Mouse (Mus musculus): ENCODE measurements at regions not wholly inside any gene's neighbourhood (a gene's known extent, or its start where the extent isn't known, plus 50 kb on each side); places are given as distances from the start of the nearest gene placed in this dataset.

GRCm38 (mm10) chr13:84391554-84391953 is 169.5 kb downstream of the Tmem161b start:
- ATAC-seq (replicated peaks; ENCODE audit: insufficient number of reproducible peaks, low FRiP score, low TSS enrichment, poor library complexity, severe bottlenecking): no peak

DNA sequence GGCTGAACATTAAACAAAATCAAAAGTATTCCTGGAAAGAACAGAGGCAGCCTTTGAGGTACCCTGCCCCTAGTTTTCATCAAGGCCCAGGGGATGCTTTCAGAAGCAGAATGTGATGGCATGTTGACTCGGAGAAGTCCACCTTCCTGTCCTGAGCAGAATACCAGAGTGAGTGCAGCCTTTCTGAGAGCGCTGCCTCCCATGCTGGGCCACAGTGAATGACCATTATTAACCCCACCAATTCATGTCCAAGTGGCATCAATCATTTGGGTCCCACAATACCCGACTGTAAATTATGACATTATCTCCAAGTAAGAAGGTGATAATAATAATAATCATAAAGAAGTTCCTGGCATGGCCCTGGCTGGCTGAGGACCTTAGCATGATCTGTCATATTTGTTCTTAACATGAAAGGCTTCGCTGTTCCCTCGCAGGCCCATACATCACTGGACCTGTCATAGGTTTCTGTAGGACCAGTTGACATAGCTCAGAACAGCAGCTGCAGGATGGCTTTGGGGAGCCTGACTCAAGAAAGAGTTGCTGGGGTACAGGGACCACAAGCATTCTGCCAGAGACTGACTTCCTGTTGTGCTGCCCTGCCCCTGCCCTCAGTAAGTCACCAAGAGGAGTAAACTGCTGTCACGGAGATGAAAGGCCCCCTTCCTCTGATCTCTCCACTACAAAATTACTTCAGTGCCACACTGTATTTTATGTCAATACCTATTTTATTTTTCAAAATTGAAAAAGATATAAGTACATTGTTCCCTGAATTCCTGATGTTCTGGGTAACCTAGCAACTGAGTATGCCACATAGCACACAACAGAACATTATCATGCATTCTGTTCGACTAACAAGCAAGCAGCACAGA is 176.6 kb downstream of the Tmem161b start:
- ATAC-seq (replicated peaks; ENCODE audit: insufficient number of reproducible peaks, low FRiP score, low TSS enrichment, poor library complexity, severe bottlenecking): no peak

DNA sequence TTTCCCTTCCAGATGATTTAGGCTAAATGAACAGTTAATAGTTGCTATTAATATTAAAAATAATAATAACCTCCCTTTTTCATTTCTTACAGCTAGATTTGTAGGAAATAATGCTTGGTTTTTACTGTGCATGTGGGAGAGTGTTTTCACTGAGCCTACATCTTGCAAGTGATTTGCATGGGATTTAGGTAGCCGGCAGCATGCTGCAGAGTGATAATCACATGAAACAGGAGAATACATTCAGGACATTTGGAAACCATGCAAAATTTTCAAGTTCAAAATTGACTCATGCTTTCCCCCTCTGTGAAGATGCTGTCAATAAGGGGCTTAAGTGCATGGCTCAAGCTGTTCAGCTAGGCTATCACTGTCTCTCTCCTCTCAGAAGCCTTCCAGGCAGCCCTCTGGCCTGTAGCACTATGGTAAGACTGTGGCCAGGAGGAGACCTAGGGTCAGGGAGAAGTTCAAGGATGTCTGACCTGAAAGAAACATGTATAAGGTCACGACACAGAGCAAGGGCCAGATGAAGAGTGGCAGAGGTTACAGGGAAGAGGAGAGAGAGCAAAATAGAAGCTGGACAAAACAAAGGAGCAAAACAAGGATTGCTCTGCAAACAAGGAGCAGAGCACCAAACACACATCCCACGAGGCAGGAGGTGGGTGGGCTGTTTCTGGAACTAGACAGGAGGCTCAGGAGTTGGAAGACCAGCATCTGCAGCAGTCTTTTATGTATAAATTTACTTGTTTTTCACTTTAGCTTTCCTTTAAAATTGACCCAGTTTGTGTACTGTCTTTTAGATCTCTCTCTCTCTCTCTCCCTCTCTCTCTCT is 177.5 kb downstream of the Tmem161b start:
- no peak for ATAC-seq (replicated peaks; ENCODE audit: insufficient number of reproducible peaks, low FRiP score, low TSS enrichment, poor library complexity, severe bottlenecking)

DNA sequence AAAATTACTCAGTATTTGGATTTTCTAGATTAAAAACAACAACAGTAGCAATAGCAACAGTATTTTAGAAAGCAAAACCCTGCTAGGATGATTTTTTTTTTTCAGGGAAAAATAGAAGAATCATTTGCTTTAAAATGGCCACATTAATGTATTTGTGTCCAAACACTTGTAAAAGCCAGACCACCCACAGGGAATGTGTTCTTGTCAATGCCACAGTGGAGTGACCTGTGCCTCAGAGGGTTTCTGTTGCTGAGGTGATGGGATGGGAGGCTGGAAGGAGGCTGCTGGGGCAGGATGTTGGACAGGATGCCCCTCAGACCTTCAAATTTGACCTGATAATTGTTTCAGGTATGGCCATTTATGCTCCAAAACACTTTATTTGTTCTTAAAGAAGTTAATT is 178.9 kb downstream of the Tmem161b start:
- no peak for ATAC-seq (replicated peaks; ENCODE audit: insufficient number of reproducible peaks, low FRiP score, low TSS enrichment, poor library complexity, severe bottlenecking)

DNA sequence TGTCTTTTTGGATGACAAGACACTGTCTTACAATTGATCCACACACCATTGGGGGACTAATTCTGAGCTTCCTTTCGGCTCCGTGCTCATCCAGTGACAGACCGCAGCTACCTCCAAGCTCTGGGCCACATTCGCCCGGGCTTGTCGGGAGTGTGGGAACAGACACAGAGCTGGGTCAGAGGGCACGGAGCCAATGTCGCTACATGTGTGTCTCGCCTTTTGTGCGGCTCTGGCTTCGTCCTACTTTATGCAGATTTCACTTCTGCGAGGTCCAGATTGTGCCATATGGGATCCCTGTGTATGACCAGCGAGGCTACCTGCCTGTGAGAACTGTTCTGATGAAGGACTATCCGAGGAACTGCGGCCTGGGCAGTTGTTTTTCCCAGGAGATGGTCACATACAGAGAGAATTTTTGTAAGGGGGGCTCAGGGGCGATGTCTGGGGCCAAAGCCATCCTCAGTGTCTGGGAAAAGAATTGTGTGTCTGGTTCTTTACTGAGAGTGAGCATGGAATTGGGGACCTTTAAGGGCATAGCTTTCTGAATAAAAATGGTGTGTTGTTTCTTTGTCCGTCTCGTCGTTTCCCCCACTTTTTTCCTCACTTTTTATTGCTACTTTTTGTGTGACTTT is 182.6 kb downstream of the Tmem161b start:
- ATAC-seq (replicated peaks; ENCODE audit: insufficient number of reproducible peaks, low FRiP score, low TSS enrichment, poor library complexity, severe bottlenecking): no peak

- no peak for ATAC-seq (replicated peaks; ENCODE audit: insufficient number of reproducible peaks, low FRiP score, low TSS enrichment, poor library complexity, severe bottlenecking)
Measured at GRCm38 (mm10) chr13:84434444-84434843, 212.3 kb downstream of the Tmem161b start.

GRCm38 (mm10) chr13:84437586-84438443 is 215.7 kb downstream of the Tmem161b start:
- ATAC-seq (replicated peaks; ENCODE audit: insufficient number of reproducible peaks, low FRiP score, low TSS enrichment, poor library complexity, severe bottlenecking): no peak

GRCm38 (mm10) chr13:84438444-84438766 is 216.3 kb downstream of the Tmem161b start:
- ATAC-seq (replicated peaks; ENCODE audit: insufficient number of reproducible peaks, low FRiP score, low TSS enrichment, poor library complexity, severe bottlenecking): no peak

DNA sequence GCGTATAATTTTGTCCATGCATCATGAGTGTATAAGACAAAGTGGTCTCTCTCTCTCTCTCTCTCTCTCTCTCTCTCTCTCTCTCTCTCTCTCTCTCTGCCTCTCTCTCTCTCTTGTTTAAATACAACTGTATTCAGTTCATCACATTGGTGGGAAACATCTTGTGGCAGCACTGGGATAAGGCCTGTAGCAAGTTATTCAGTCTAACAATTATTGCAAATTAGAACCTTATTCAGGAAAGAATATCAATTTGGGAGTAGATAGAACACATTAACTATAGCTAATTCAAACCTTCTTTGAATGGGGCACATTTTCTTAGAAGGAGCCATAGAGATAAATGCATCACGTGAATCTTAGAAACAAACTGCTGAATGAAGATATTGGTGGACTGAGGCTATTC is 226.4 kb downstream of the Tmem161b start:
- no peak for ATAC-seq (replicated peaks; ENCODE audit: insufficient number of reproducible peaks, low FRiP score, low TSS enrichment, poor library complexity, severe bottlenecking)

- ATAC-seq (replicated peaks; ENCODE audit: insufficient number of reproducible peaks, low FRiP score, low TSS enrichment, poor library complexity, severe bottlenecking): no peak
Measured at GRCm38 (mm10) chr13:84449001-84449551, 227.0 kb downstream of the Tmem161b start.

All from monocyte, adult 5-6 weeks (primary cell).